Mouse (Mus musculus): ENCODE results near the gene Stard10.

- TF ChIP-seq GATA1 (IDR thresholded peaks at IDR 0.05; ENCODE audit: borderline replicate concordance, low read length): no peak
- no peak for TF ChIP-seq FLI1 (IDR thresholded peaks at IDR 0.05; ENCODE audit: low read length)
Measured at GRCm38 (mm10) chr7:101324142-101324962, 7.5 kb downstream of the Stard10 start.

Measured in megakaryocyte, embryonic 14.5 days (primary cell).